Mouse (Mus musculus) heart, embryonic 11.5 days (tissue): ENCODE measurements around the gene Gm20388. TPM values are rescaled to one million over a fixed set of nuclear protein-coding genes. Genes with fewer than 3 reads are reported as not detected.

Experiments used
- ATAC-seq: fragments of 200-750 bp; cut with Nextera tagmentation; replicated peaks from 2 replicates; pipeline ENCODE4 v1.8.0; 2017; ENCODE audit warnings: moderate library complexity; ENCODE audit not compliant: insufficient number of reproducible peaks, low FRiP score, low TSS enrichment
- H3K27ac ChIP-seq: fragments of 300-500 bp; sonication (generic); 2 replicates; pipeline ENCODE4 v1.5.1; 2014; ENCODE audit warnings: mild to moderate bottlenecking, low read depth, low read length
- H3K27me3 ChIP-seq: fragments of 300-500 bp; sonication (generic); 2 replicates; pipeline ENCODE4 v1.6.1; 2014; ENCODE audit warnings: mild to moderate bottlenecking, low read length, mixed read lengths; ENCODE audit not compliant: control insufficient read depth, insufficient read depth
- H3K36me3 ChIP-seq: fragments of 300-500 bp; sonication (generic); 2 replicates; pipeline ENCODE4 v1.6.1; 2014; ENCODE audit warnings: mild to moderate bottlenecking, low read length, moderate library complexity, mixed read lengths; ENCODE audit not compliant: control insufficient read depth, insufficient read depth
- H3K4me1 ChIP-seq: fragments of 300-500 bp; sonication (generic); 2 replicates; pipeline ENCODE4 v1.6.1; 2014; ENCODE audit warnings: low read length; ENCODE audit not compliant: control insufficient read depth, insufficient read depth
- H3K4me2 ChIP-seq: fragments of 300-500 bp; sonication (generic); 2 replicates; pipeline ENCODE4 v1.6.1; 2014; ENCODE audit warnings: mild to moderate bottlenecking, moderate library complexity
- H3K4me3 ChIP-seq: fragments of 300-500 bp; sonication (generic); 2 replicates; pipeline ENCODE4 v1.5.1; 2014; ENCODE audit warnings: low read depth, low read length
- H3K9ac ChIP-seq: fragments of 300-500 bp; sonication (generic); 2 replicates; pipeline ENCODE4 v1.6.1; 2014; ENCODE audit warnings: mild to moderate bottlenecking, low read depth, low read length, moderate library complexity
- H3K9me3 ChIP-seq: fragments of 300-500 bp; sonication (generic); replicated peaks from 2 replicates; pipeline ENCODE4 v1.6.1; 2016; ENCODE audit warnings: low read length; ENCODE audit not compliant: control insufficient read depth
- WGBS: fragments of 180-500 bp; shearing (Covaris S2); extraction: QIAGEN DNeasy Blood & Tissue Kit; methylation state at CpG from one replicate; pipeline ENCODE4 v1.1.7; 2014; ENCODE audit not compliant: insufficient replicate concordance; 5-methylcytosine and 5-hydroxymethylcytosine counted together
- polyA plus RNA-seq: library from polyadenylated mRNA; unstranded; fragments of >200 nt; fragmentation: Nextera tagmentation; extraction: Ambion mirVana; gene quantifications from 2 replicates; pipeline ENCODE4 v1.2.1, GENCODE M21; 2014

Gm20388 gene
- polyA plus RNA-seq, 1 experiment from 2014 or later = 6.4 TPM

DNA sequence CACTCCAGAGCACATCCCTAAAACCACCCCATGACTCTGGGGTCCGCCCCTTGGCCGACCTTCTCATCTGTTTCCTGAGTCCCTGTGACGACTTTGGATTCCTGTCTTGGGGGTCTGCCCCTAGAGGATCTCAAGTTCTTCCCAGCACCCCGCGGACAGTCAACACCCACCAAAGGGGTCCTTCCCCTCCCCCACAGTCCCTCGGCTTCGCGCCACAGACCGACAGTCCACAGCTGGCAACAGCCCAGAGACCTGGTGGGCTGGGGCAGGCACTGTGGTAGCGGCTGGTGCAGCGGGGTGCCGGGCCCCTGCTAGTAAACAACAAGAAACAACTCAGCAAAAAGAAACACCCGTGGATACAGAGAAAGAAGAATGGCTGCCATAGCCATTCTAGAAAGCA, 1632.3 kb downstream of the Gm20388 start:
- no peak overlapping the region for H3K9ac ChIP-seq
- no peaks in the 10 kb centered on the region for H3K36me3 ChIP-seq
- no peak for ATAC-seq
- 69% methylated on average over 13 of the region's 13 CpGs for WGBS
- H3K9me3 ChIP-seq = no peaks in the 10 kb centered on the region
- H3K4me1 ChIP-seq = no peaks in the 10 kb centered on the region
- H3K4me3 ChIP-seq = no peak overlapping the region
- H3K27me3 ChIP-seq = peaks cover 19% of the 10 kb centered on the region
- no peak overlapping the region for H3K4me2 ChIP-seq
- H3K27ac ChIP-seq = no peak overlapping the region

DNA sequence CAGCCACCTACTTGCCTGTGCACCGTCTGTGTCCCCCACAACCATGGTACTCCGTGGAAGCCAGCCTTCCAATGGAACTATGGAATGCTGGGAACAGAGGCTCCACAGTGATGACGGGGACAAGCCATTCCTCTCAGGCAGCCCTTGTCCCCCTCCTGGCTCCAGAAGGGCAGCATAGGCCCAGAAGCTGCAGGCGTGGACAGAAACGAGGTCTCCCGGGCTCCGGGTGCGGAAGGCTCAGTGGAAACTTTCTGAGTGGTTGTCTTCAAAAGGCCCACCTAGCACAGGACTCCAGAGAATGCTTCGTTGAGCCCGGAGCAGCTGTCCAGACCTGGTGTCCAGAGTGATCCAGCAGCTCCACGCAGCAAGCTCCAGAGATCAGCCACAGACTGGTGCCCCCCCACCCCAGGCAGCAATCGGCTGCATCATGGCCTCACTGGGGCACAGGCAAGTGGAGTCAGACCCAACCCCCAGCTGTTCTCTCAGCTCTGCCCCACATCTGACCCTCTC, 1633.7 kb downstream of the Gm20388 start, which contains the start of gene 1700018B08Rik:
Gene 1700018B08Rik (minus strand): TSS at position 45 of the 510 bp plus-strand sequence.
- no peak within 1 kb of the TSS for H3K4me3 ChIP-seq
- H3K4me1 ChIP-seq = no peaks in the 10 kb centered on the region
- no peak within 1 kb of the TSS; the same call in 1 of the 2 replicates for H3K9ac ChIP-seq
- H3K27me3 ChIP-seq = peaks cover 17% of the 10 kb centered on the region
- no peak within 1 kb of the TSS for H3K27ac ChIP-seq
- no peaks in the 10 kb centered on the region for H3K9me3 ChIP-seq
- no peak within 1 kb of the TSS for H3K4me2 ChIP-seq
- no peak for ATAC-seq
- H3K36me3 ChIP-seq = no peaks in the 10 kb centered on the region
- 72% methylated on average over 12 of the region's 12 CpGs for WGBS

DNA sequence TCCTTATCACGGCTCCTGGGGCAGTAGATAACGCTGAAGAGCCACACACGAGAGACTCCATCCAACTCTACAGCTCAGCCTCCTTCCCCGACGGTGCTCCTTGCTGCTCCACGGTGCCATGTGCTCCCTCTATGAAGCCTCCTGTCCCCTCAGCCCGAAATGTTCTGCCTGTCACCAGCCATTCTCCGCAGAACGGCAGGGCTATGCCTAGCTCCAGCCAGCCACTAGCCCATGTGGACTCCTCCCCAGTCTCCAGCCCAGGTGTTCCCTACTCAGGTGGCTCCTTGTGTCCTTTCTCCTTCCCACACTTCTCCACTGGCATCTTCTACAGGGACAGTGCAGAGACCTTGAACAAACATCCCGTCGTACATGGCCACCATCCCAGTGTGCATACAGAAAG, 1634.3 kb downstream of the Gm20388 start:
- Histone ChIP-seq H3K9me3 (no peaks in the 10 kb centered on the region), H3K4me3 (no peak overlapping the region), H3K9ac (no peak overlapping the region; the same call in 1 of the 2 replicates), H3K27me3 (peaks cover 10% of the 10 kb centered on the region; the same call in 1 of the 2 replicates), H3K4me2 (no peak overlapping the region), H3K4me1 (no peaks in the 10 kb centered on the region), H3K27ac (no peak overlapping the region), H3K36me3 (no peaks in the 10 kb centered on the region)
- no peak for ATAC-seq
- WGBS = 44% methylated on average over 11 of the region's 11 CpGs

DNA sequence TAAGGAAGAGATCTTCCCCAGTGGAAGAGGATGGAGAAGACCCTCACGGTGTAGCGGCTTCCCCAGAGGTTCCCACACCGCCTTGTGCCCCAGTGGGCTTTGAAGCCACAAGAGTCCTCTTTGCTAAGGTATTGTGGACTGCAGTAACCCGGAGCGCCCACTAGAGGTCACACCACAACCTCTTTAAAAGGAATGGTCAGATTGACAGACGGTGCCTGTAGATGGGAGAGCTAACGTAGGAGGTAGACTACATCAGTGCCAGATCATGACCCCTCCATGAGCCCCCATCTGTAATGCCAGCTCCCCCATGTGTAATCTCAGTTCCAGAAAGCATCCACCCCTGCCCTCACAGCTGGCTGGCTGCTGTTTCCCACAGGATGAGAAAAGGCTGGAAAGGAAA, 1636.5 kb downstream of the Gm20388 start:
- H3K9me3 ChIP-seq = no peaks in the 10 kb centered on the region
- no peak for ATAC-seq
- no peak overlapping the region for H3K9ac ChIP-seq
- 0 out of 2 replicates have a peak, but pooled peaks cover 4% of the 10 kb centered on the region for H3K36me3 ChIP-seq
- WGBS = 4% methylated on average over 7 of the region's 7 CpGs
- H3K4me3 ChIP-seq = no peak overlapping the region
- H3K4me1 ChIP-seq = peaks cover 8% of the 10 kb centered on the region; the same call in 1 of the 2 replicates
- H3K27me3 ChIP-seq = 0 out of 2 replicates have a peak, but pooled peaks cover 7% of the 10 kb centered on the region
- H3K27ac ChIP-seq = no peak overlapping the region
- H3K4me2 ChIP-seq = no peak overlapping the region

DNA sequence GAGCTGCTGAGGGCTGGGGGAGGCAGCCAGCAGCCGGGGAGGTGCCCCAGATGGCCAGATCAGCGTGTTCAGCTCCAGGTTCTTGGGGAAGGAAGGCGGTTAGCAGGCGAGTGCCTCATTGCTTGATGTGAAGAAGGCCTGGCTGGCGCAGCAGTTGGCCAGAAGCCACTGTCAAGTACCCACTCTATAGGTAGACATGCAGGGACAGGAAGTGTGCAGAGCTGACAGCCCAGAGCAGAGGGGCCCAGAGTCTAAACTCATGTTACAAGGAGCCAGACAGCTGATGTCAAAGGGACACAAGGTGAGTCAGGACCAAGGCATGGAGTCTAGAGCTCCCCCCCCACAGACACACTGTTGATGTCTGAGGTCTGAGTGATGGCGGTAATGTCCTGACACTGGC, 1639.4 kb downstream of the Gm20388 start:
- no peak for ATAC-seq
- no peak overlapping the region for H3K4me3 ChIP-seq
- 83% methylated on average over 6 of the region's 6 CpGs for WGBS
- no peak overlapping the region for H3K27ac ChIP-seq
- no peaks in the 10 kb centered on the region for H3K9me3 ChIP-seq
- peaks cover 16% of the 10 kb centered on the region; the same call in 1 of the 2 replicates for H3K36me3 ChIP-seq
- peaks cover 8% of the 10 kb centered on the region; the same call in 1 of the 2 replicates for H3K4me1 ChIP-seq
- H3K27me3 ChIP-seq = no peaks in the 10 kb centered on the region
- H3K4me2 ChIP-seq = no peak overlapping the region
- H3K9ac ChIP-seq = no peak overlapping the region

DNA sequence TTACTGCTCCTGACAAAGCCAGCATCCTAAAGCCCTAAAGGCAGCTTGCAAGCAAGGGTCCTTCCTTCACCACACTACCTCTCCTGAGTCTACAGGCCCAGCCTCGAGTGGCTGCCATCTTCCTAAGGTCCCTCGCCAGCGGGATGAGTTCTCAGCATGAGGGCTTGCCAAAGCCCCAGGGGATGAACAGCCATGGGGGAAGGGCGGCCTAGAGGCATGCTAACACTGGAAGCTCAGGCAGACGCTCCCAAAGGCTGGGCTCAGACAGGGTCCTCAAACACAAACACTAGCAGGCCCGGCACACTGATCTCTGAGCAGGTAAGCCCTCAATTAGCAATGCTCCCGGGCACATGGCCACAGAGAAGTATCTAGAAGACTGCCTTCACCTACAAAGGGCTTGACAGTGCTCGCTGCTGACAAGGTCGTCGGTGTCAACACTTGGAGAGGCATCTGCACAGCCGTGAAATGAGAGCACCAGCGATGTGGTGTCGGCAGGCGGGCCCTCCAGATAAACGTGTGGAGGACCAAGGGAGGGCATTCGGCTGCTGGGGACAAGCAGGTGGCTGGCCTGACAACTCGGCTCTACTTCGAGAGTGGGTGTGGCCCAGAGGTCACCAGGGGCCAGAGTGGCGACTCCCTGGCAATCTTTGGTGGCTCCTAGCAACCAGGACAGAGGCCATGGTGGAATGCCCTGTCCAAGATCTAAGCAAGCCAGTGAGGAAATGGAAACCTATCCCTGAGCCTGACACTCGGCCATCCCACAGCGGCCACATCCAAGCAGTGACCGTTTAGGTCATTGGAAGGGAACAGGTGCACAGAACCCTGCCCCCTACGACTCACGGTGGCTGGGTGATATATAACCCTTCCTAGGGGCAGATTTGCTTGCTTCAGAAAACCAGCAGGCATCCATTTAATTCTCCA, 1640.7 kb downstream of the Gm20388 start:
- H3K4me2 ChIP-seq = no peak overlapping the region; the same call in 1 of the 2 replicates
- 51% methylated on average over 24 of the region's 24 CpGs for WGBS
- peaks cover 18% of the 10 kb centered on the region; the same call in 1 of the 2 replicates for H3K36me3 ChIP-seq
- no peaks in the 10 kb centered on the region for H3K9me3 ChIP-seq
- H3K27me3 ChIP-seq = no peaks in the 10 kb centered on the region
- H3K9ac ChIP-seq = no peak overlapping the region
- no peak for ATAC-seq
- no peak overlapping the region for H3K27ac ChIP-seq
- no peak overlapping the region for H3K4me3 ChIP-seq
- peaks cover 8% of the 10 kb centered on the region; the same call in 1 of the 2 replicates for H3K4me1 ChIP-seq

DNA sequence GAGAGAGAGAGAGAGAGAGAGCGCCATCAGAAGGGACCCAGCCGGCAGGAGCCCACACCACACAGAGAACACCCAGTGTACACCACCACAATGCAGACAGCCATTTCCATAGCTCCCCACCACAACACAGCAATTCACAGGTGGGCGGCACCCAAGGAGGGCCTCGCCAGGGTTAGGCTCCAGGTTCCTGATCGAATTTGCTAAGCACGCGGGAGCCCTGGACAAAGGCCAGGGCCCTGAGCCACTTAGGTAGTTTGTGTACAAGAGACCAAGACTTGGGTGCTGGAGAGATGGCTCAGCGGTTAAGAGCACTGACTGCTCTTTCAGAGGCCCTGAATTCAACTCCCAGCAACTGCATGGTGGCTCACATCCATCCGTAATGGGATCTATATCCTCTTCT, 1641.9 kb downstream of the Gm20388 start:
- peaks cover 18% of the 10 kb centered on the region; the same call in 1 of the 2 replicates for H3K36me3 ChIP-seq

DNA sequence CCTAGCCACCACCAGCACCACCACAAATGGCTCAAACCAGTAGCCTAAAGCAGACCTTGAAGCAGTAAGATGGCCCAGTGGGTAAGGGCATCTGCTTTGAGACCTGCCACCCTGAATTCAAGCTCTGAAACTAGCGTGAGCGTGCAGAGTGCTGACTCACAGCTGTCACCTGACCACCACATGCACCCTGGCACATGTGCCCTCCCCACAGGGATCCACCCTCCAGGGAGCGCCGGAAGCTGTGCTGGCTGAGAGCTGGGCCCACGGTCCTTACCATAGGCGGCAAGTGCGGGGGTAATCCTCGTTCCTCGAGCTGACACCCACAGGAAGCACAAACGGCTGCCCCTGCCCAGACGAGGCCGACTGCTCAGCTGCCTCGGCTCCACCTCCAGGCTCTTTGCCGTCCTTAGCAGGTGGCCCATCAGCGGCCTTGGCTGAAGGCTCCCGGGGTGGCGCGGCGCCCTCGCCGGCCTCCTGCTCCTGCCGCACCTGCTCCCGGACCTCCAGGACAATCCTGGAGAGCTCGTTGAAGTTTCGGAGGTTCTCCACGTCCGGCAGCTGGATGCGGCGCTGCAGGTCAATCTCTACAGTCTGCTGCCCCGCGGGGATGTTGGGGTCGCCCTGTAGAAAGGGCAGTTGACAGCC, 1643.3 kb downstream of the Gm20388 start:
- Histone ChIP-seq H3K27me3 (no peaks in the 10 kb centered on the region), H3K4me2 (no peak overlapping the region), H3K36me3 (peaks cover 18% of the 10 kb centered on the region; the same call in 1 of the 2 replicates), H3K4me1 (peaks cover 8% of the 10 kb centered on the region; the same call in 1 of the 2 replicates), H3K27ac (no peak overlapping the region), H3K9me3 (no peaks in the 10 kb centered on the region), H3K4me3 (no peak overlapping the region), H3K9ac (no peak overlapping the region)
- ATAC-seq = no peak
- 93% methylated on average over 32 of the region's 32 CpGs for WGBS

More for the DNA sequence above, 1641.9 kb downstream of the Gm20388 start:
- H3K9me3 ChIP-seq = no peaks in the 10 kb centered on the region
- H3K4me3 ChIP-seq = no peak overlapping the region
- H3K4me1 ChIP-seq = peaks cover 8% of the 10 kb centered on the region; the same call in 1 of the 2 replicates
- no peaks in the 10 kb centered on the region for H3K27me3 ChIP-seq
- H3K9ac ChIP-seq = no peak overlapping the region
- no peak overlapping the region for H3K4me2 ChIP-seq
- 86% methylated on average over 9 of the region's 9 CpGs for WGBS
- no peak for ATAC-seq
- H3K27ac ChIP-seq = no peak overlapping the region
